Mouse (Mus musculus) gonadal fat pad, adult 2 months (tissue): Measurements from ENCODE around the gene Fryl. TPM values are rescaled to one million over a fixed set of nuclear protein-coding genes. Genes with fewer than 3 reads are reported as not detected.

ENCODE experiments used
- DNase-seq: peaks from one replicate; pipeline ENCODE4 v3.0.0-alpha.2; 2012; ENCODE audit warnings: low read depth
- polyA plus RNA-seq: library from polyadenylated mRNA; depleted of rRNA; stranded (reverse); fragments of >200 nt; gene quantifications from 2 replicates; pipeline ENCODE4 v1.2.3, GENCODE M21; 2012

The Fryl gene
- polyA plus RNA-seq, 1 experiment = 48.7 TPM

GRCm38 (mm10) chr5:73160440-73160839 is 96.0 kb downstream of the Fryl start:
- no peak for DNase-seq

- DNase-seq = no peak
These were observed 98.9 kb downstream of the Fryl start for GRCm38 (mm10) chr5:73157502-73157901.

- DNase-seq = no peak
These were observed 99.4 kb downstream of the Fryl start for GRCm38 (mm10) chr5:73157009-73157408.

DNA sequence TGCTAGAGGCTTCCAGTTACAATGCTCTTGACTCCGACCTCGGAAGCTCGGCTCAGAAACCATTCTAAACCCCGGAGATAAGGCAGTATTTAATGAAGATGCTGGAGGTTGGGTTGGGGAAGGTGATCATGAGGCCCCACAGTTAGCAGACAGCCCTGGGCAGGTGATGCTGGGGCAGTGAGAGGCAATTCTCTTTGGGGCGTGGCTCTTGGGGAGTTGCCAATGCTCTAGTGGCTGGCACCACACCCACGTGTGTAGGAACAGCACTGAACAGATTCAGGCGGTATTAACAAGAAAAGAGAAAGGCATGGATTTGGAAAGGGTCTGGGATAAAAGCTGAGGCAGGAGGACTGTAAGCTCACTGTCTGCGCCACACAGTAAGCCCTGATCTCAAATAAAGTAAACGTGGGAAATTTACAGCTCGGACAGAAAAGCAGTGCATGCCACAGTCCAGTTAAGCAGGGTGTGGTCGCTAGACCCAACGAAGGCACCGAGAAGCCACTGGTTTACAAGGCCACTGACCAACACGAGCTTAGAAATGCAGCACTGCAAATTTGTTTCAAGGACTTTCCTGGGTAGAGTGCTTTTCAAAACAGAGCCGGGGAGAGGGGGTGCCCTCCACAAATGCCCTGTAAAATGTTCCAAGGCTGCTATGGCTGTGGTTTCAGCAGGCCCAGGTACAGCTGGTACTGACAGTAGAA is 100.0 kb downstream of the Fryl start:
- no peak for DNase-seq

- DNase-seq = no peak
These were observed 102.5 kb downstream of the Fryl start for GRCm38 (mm10) chr5:73153802-73154465.

DNA sequence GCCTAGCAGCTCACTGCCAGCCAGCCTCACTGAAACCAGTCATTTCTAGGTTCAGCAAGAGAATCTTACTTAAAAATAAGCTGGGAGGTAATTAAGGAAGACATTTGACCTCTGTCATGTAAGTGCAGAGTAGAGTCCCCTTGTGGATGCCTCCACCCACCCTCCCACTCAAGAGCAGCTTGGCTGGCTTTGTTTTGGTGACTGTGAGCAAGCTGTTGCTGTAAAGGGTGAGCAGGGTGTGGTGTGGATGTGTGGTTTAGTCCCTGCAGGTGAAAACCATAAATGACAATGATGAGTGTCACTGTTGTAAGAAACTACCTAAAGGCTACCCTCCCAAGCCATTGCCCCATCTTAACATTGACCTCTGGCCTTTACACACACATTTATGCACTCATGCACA is 104.2 kb downstream of the Fryl start:
- DNase-seq = no peak

- no peak for DNase-seq
These were observed 105.5 kb downstream of the Fryl start for GRCm38 (mm10) chr5:73150877-73151445.

DNA sequence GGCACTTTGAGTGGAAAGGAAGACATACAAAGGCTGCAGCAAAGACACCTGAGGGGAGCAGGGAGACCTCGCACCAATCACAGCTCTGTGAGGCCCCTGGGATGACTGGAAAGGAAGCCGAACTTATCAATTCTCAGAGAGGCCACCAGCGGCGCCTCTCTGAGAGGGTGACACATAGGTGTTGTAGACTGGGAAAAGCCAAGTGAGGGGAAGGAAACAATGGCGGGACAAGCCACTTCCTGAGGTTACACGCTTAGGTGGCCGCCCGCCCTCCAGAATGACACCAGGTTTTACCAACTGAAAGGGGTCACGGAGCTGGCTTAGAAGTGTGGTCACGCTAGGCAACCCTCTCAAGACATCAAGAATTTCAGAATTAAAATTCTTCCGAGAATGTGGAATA is 111.4 kb downstream of the Fryl start:
- DNase-seq = no peak

DNA sequence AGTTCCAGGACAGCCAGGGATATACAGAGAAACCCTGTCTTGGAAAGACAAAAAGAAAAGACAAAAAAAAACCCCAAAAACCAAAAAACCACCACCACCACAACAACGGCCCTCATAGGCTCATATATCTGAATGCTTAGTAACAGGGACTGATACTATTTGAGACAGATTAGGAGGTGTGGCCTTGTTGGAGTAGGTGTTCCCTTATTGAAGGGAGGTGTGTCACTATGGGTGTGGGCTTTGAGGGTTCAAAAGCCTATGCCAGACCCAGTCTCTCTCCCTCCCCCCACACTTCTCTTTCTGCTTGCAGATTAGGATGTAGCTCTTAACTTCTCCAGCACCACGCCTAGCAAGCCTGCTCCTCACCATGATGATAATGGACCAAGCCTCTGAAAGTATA is 114.7 kb downstream of the Fryl start:
- DNase-seq = no peak

DNA sequence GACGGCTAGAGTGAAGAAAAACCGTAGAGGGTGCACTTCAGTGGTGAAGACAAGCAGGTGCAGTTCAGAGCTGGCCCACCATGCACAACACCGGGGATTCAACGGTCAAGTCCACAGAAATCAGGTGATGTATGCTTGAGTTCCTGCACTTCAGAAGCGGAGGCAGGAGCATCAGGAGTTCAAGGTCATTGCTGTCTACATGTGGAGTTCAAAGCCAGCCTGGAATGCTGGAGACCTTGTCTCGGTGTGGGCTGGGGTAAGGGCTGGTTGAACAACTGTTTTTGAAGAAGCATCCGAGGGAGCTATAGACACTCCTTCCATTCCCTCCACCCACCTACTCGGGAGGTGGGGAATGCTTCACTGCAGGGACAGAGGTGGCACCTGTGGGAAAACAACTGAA is 115.3 kb downstream of the Fryl start:
- DNase-seq = no peak

- DNase-seq = no peak
These were observed 118.9 kb downstream of the Fryl start for GRCm38 (mm10) chr5:73137561-73137960.

DNA sequence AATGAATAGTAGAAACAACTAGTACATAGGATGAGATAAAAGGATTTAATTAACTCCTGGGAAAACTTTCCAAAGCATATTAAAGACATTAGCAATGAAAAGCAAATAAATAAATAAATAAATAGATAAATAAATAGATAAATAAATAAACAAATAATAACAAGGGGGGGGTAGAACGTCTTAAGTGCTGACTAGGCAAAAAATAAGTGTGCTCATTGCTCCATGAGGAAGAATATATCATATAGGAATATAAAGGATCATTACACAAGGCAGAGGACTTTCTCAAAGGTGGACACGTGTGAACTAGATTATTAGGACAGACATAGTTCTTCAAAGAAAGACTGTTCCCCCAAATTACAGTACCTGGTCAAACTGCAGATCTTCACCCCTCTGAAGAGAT is 120.5 kb downstream of the Fryl start:
- no peak for DNase-seq

GRCm38 (mm10) chr5:73135131-73135530 is 121.3 kb downstream of the Fryl start:
- DNase-seq = no peak

DNA sequence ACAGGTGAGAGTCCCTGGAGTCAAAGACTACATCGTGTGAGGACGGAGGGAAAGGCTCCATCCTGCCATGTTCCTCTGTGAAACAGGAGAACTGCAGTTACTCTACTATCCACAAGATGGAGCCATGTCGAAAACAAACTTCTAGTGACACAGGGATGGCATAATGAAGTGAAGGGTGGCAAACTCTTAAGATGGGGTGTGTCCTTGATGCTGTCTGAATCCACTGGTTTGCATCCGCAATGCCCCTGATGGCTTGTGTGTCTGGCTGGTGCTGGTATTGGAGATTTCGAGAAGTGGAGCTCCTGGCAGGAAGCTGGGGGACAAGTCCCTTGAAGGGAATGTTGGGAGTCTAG is 122.6 kb downstream of the Fryl start:
- no peak for DNase-seq

DNA sequence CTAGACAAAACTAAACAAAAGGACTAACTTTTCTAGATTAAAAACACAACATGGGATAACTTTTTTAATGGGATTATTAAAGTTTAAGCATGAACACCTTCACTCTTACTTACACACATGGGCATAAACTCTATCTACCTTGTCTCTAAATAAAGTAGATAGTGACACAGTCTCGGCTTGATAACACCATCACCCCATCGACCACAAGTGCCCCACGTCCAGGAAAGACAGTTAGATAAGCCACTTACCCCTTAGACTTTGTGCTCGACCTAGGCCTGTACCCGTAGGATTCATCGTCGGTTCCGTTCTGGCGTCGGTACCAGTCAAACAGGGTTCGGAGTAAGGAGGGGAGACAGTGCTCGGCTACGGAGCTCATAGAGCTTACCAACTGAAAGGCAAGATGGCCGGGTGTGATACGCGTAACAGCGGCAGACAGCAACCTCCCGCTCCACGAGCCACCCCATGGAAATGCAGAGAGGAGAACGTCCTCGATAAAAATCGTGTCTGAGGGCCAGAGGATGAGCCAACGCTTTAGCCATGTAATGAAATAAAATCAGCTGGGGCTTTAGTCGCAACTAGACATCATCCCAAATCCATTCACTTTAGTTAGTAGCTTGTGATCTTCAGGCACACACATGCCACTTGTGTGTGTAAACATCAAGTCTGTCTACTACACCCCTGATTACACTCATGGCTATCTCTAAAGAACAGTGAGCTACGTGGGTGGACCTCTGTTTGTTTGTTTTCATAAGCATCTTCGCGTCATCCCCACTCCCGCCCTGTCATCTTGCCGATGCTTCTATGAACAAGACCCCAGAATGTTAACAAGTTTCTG is 123.2 kb downstream of the Fryl start:
- DNase-seq = no peak

DNA sequence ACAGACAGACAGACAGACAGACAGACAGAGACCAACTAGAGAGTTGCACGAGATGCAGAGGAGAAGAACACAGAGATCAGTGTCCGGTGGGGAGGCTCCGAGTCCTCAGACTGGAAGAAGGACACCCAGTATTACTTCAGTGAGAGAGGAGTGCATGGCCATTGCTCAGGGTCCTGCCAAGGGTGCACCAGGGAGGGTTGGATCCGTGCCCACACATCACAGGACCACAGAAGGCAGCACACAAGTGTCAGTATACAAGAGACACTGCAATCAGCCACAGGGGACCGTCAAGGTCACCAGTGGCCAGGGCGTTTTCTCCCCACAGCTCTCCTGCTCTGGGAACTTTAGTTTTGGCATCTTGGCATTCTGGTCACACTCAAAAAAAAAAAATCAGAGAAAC is 125.4 kb downstream of the Fryl start:
- DNase-seq = no peak

DNA sequence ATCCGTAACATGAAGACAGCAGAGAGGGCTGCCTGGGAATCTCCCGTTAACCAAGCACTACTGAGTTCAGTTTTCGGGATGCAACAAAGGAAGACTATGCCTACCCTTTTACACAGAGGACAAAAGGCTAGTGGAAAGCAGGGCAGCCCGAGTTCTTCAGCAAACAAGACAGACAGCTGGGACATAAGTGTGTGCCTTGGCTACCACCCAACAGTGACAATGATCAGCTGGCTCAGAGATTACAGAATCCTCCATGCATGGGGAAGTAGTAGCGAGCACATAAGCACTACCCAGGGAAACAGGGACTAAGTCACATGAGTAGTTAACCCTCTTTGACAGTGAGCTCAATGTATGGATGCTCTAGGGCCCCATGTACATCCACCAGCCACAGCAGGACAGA is 126.5 kb downstream of the Fryl start:
- DNase-seq = peak; percentile 13

- no peak for DNase-seq
These were observed 136.3 kb downstream of the Fryl start for GRCm38 (mm10) chr5:73119969-73120725.

- DNase-seq = no peak
These were observed 136.9 kb downstream of the Fryl start for GRCm38 (mm10) chr5:73119524-73119923.

DNA sequence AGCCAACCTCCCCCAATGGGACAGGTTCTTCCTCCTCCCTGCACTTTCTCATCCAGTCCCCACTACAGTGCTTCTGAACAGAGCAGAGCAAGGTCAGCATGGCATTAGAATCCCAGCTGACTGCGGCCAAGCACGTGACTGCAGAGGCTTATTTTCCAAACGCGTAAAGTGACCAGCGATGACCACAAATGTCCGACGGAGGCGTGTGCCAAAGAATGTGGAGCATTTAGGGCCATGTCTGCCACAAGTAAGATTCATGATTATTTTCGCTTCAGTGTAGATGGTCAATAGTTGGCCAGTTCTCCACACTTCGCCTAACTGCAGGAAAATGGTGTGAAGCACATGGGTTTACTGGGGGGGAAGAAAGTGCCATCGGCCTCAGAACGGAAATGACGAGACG is 137.6 kb downstream of the Fryl start:
- DNase-seq = no peak

DNA sequence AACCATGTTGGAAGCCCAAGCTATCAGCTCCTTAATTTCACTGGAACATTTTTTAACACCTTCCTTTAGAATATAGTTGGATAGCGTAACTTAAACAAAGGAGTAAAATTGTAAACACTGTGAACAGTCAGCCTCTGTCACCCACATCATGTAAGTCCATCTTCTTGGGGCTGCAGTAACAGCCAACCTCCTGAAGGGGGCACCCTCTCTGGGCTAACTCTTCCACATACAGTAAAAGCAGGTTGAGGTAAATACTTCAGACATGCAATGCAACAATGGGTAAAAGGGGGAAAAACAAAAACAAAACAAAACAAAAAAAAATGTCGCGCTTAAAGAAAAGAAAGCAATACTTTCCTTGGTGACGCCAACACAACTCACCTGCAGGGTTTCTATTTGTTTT is 141.5 kb downstream of the Fryl start:
- DNase-seq = no peak

DNA sequence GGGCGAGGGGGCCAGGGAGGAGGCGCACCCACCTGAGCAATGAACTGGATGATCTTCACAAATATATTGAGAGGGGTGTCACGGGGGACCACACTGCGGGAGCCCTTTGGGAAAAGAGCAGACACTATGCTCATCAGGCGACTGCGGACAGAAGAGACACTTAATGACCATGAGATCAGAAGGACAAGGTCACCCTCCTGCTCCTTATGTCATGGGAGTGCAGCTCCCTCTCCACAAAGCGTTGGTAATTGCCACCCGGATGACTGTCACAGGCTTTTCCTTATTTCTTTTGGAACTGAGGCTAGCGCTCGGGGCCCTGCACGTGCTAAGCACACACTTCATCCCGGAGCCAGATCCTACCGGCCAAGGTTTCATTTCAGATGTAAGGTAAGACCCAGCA is 144.1 kb downstream of the Fryl start:
- DNase-seq = no peak
